Mouse (Mus musculus) kidney, adult 2 months (tissue): ENCODE measurements around the gene Magi1. TPM values are rescaled to one million over a fixed set of nuclear protein-coding genes. Genes with fewer than 3 reads are reported as not detected.

ENCODE experiments used
- DNase-seq: peaks from one replicate; pipeline ENCODE4 v3.0.0; 2021
- H3K27ac ChIP-seq: fragments of 200-500 bp; 2 replicates; pipeline ENCODE4 v1.5.1; 2012; ENCODE audit warnings: low read depth, low read length, control low read depth, inconsistent platforms; ENCODE audit not compliant: insufficient read depth
- H3K27me3 ChIP-seq: fragments of 200-500 bp; replicated peaks from 2 replicates; pipeline ENCODE4 v1.6.1; 2012; ENCODE audit warnings: mild to moderate bottlenecking, moderate library complexity, low read length, inconsistent platforms; ENCODE audit not compliant: control insufficient read depth, insufficient read depth
- H3K36me3 ChIP-seq: fragments of 200-500 bp; 2 replicates; pipeline ENCODE4 v1.6.1; 2012; ENCODE audit warnings: mild to moderate bottlenecking, moderate library complexity, low read length, inconsistent platforms; ENCODE audit not compliant: control insufficient read depth, insufficient read depth
- H3K4me1 ChIP-seq: fragments of 200-500 bp; 2 replicates; pipeline ENCODE4 v1.6.1; 2011; ENCODE audit warnings: low read length; ENCODE audit not compliant: control insufficient read depth, insufficient read depth
- H3K4me3 ChIP-seq: fragments of 200-500 bp; 2 replicates; pipeline ENCODE4 v1.5.1; 2011; ENCODE audit warnings: mild to moderate bottlenecking, low read depth, low read length, control low read depth; ENCODE audit not compliant: insufficient read depth
- CTCF ChIP-seq: fragments of 200-500 bp; conservative IDR thresholded peaks from 2 replicates; pipeline ENCODE4 v1.5.1; 2011; ENCODE audit warnings: low read depth, mild to moderate bottlenecking, control low read depth, low read length, moderate library complexity, mixed read lengths; ENCODE audit not compliant: insufficient read depth, insufficient read length
- POLR2A ChIP-seq: fragments of 200-500 bp; IDR thresholded peaks from one replicate; pipeline ENCODE4 v1.6.1; 2011; ENCODE audit warnings: low read depth, low read length, control low read depth
- WGBS: fragments of 180-500 bp; shearing (Covaris S2); methylation state at CpG from one replicate; pipeline ENCODE4 v1.1.7; 2018; 5-methylcytosine and 5-hydroxymethylcytosine counted together
- polyA plus RNA-seq: library from polyadenylated mRNA; depleted of rRNA; stranded (reverse); fragments of >200 nt; gene quantifications from 2 replicates; pipeline ENCODE4 v1.2.3, GENCODE M21; 2012

Gene Magi1
- polyA plus RNA-seq, 1 experiment: 6.1 TPM

DNA sequence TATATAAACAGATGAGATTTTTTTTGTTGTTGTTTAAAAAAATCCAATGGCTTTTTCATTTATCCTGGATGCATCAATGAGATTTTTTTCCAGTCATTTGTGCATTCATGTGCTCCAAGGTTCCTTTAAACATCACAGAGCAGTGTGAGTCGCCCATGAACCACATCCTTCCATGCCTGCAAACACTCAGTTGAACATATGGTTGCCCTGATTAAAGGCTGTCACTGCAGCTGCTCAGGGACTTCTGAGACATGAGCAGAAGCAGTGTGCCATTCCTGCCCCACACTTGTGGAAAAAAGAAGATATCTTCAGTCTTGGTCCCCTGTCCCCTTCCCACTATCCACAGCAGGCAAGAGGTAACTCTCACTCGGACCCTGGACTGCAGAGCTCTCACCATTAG is 133.9 kb downstream of the Magi1 start:
- no peak overlapping the region for H3K4me3 ChIP-seq
- peaks cover 4% of the 10 kb centered on the region; the same call in 1 of the 2 replicates for H3K4me1 ChIP-seq
- TF ChIP-seq CTCF (no peak), POLR2A (no peak)
- no peak for DNase-seq
- WGBS: 79% methylated on average over 2 of the region's 2 CpGs
- no peaks in the 10 kb centered on the region for H3K36me3 ChIP-seq
- H3K27ac ChIP-seq: no peak overlapping the region
- H3K27me3 ChIP-seq: no peaks in the 10 kb centered on the region

DNA sequence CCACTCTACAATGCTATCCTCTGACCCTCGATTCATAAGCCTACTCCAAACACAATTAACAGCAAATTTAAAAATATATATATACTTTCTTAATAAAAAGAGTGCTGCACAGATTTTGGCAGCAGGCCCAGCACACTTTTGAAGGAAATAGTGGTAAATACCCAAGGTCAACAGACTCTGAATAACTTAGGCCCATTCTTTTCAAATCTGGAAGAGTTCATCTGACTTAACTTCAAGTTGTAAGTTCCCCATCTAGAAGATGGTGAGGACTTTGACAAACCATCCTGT is 137.6 kb downstream of the Magi1 start:
- WGBS: 26% methylated on average over 1 of the region's 1 CpGs
- no peak overlapping the region for H3K27ac ChIP-seq
- H3K27me3 ChIP-seq: no peaks in the 10 kb centered on the region
- DNase-seq: no peak
- no peaks in the 10 kb centered on the region for H3K36me3 ChIP-seq
- TF ChIP-seq POLR2A: no peak
- no peak for TF ChIP-seq CTCF
- peaks cover 3% of the 10 kb centered on the region; the same call in 1 of the 2 replicates for H3K4me1 ChIP-seq
- no peak overlapping the region for H3K4me3 ChIP-seq

DNA sequence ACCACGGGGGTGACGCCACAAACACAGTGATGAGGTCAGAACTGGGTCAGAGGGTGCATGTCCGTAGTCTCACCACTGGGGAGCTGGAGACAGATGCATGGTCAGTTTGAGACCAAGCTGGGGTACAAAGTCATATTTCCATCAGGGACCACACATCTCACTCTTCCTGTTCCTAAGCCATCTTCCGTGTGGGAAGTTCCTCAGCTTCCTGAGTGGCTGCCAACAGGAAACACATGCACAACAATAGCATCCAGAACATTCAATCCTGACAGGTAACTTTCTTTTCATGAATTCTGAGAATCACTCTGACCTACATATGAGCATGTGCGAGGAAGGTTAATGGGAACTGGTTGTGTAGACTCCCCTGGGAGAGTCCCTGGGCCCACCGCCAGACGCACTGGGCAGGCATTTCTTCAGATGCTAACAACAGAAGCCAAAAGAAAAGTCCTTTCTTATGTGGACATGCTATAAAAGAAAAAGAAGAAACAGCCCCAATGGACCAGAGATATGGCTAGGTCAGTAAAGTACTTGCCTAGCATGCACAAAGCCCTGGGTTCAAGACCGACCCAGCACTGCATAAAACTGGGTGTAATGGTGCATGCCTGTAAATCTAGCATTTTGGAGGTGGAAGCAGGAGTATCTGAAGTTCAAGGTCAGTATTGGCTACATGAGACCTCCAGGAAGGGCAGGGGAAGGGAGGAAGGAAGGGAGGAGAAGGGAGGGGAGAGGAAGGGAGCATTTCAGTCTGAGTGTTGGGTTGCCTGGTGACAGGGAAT is 138.1 kb downstream of the Magi1 start:
- Histone ChIP-seq H3K27ac (no peak overlapping the region), H3K4me3 (no peak overlapping the region), H3K27me3 (no peaks in the 10 kb centered on the region), H3K4me1 (peaks cover 3% of the 10 kb centered on the region; the same call in 1 of the 2 replicates), H3K36me3 (no peaks in the 10 kb centered on the region)
- peak; percentile 88 for DNase-seq
- TF ChIP-seq POLR2A (no peak), CTCF (no peak)
- WGBS: 70% methylated on average over 8 of the region's 8 CpGs

DNA sequence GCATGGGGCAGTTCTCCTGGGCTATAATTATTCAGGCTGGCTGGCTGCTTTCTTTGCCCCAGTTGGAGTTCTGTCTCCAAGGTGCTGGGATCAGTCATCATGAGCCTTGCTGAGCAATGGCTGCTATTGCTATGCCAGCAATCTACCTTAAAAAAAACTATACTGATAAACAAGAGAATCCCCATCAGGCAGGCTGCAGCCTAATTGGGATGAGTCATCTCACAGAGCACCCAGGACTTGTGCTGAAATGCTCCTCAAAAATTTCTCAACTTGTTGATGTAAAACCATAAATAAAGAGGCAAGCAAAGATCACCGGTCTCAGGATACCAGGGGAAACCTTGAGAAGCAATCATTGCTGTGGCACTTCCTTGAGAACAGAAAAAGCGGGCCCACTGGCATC is 141.2 kb downstream of the Magi1 start:
- Histone ChIP-seq H3K27me3 (no peaks in the 10 kb centered on the region), H3K4me3 (no peak overlapping the region), H3K36me3 (no peaks in the 10 kb centered on the region), H3K4me1 (peaks cover 3% of the 10 kb centered on the region; the same call in 1 of the 2 replicates), H3K27ac (no peak overlapping the region)
- 93% methylated on average over 2 of the region's 2 CpGs for WGBS
- TF ChIP-seq POLR2A (no peak), CTCF (no peak)
- no peak for DNase-seq

DNA sequence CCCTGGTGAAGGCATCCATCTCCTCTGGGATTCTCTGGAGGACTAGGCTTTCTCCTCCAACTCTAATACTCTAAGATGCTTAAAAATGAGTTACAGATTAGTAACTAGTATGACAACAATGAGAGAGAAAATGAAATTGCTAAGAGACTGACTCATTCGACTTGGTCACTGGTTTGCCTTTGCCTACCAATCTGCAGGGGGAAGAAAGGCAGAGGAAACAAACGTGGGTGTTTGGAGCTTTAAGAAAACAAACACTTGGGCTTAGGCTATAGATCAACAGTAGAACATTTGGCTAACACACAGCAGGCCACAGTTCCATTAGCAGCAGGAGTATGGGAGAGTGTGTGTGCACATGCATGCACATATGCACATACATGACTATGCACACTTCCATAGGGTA is 142.2 kb downstream of the Magi1 start:
- Histone ChIP-seq H3K27me3 (no peaks in the 10 kb centered on the region), H3K27ac (no peak overlapping the region), H3K36me3 (no peaks in the 10 kb centered on the region), H3K4me3 (no peak overlapping the region), H3K4me1 (peaks cover 3% of the 10 kb centered on the region; the same call in 1 of the 2 replicates)
- WGBS: 42% methylated on average over 2 of the region's 2 CpGs
- no peak for TF ChIP-seq CTCF
- no peak for TF ChIP-seq POLR2A
- DNase-seq: no peak

DNA sequence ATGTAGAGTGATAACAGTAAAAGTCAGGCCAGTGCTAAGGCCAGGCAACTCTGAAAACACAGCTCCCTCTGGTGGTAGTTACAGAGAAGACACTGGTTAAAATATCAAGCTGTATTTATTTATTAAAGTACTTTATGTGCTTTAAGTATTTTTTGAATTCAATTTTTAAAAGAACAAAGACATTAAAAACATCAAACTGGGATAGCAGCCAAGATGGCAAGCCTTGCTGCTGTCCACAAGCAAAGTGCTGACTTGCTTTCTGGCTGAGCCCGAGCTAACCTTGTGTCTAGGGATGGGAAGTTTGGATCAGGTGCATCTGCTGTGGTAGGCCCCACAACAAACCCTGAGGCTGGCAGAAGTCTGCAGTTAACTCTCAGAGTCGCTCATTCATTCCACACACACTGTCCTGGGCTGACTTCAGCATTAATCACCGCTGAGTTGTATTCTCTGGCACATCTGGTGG is 143.7 kb downstream of the Magi1 start:
- Histone ChIP-seq H3K27me3 (no peaks in the 10 kb centered on the region), H3K36me3 (no peaks in the 10 kb centered on the region), H3K4me3 (no peak overlapping the region), H3K27ac (no peak overlapping the region), H3K4me1 (no peaks in the 10 kb centered on the region)
- peak; percentile 18 for DNase-seq
- WGBS: 79% methylated on average over 3 of the region's 3 CpGs
- TF ChIP-seq CTCF (no peak), POLR2A (no peak)

DNA sequence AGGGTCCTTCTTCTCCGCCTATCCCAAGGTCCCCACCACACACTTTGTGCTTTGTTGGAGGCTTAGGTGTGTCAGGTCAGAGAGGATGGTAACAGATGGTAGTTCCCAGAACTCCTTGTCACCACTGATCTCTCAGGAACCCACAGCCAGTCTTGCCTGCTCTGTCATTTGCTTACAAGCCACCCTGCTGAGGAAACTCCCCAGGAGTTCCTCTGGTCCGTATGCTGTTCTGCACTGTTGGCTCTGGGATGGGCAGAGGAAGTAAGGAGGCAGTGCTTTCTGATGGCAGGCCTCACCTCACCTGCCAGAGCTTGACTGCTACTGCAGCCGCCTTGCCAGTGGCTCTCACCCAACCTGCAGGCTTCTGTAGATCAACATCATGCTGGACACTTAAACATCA is 147.0 kb downstream of the Magi1 start:
- no peak for DNase-seq
- no peaks in the 10 kb centered on the region for H3K4me1 ChIP-seq
- TF ChIP-seq CTCF: no peak
- no peak for TF ChIP-seq POLR2A
- H3K4me3 ChIP-seq: no peak overlapping the region
- no peaks in the 10 kb centered on the region for H3K36me3 ChIP-seq
- no peaks in the 10 kb centered on the region for H3K27me3 ChIP-seq
- no peak overlapping the region for H3K27ac ChIP-seq
- 68% methylated on average over 3 of the region's 3 CpGs for WGBS
